Mouse (Mus musculus) hindbrain, embryonic 13.5 days (tissue): ENCODE measurements around the gene Hnrnpll. TPM values are rescaled to one million over a fixed set of nuclear protein-coding genes. Genes with fewer than 3 reads are reported as not detected.

ENCODE experiments used
- ATAC-seq: fragments of 200-750 bp; cut with Nextera tagmentation; 2 replicates; pipeline ENCODE4 v1.8.0; 2017; ENCODE audit warnings: moderate TSS enrichment; ENCODE audit not compliant: low FRiP score
- H3K27ac ChIP-seq: fragments of 300-500 bp; sonication (generic); 2 replicates; pipeline ENCODE4 v1.5.1; 2015; ENCODE audit warnings: inconsistent platforms, mild to moderate bottlenecking, moderate library complexity
- H3K27me3 ChIP-seq: fragments of 300-500 bp; sonication (generic); 2 replicates; pipeline ENCODE4 v1.6.1; 2015; ENCODE audit warnings: mild to moderate bottlenecking, inconsistent platforms
- H3K36me3 ChIP-seq: fragments of 300-500 bp; sonication (generic); 2 replicates; pipeline ENCODE4 v1.6.1; 2015; ENCODE audit warnings: mild to moderate bottlenecking, inconsistent platforms
- H3K4me1 ChIP-seq: fragments of 300-500 bp; sonication (generic); replicated peaks from 2 replicates; pipeline ENCODE4 v1.6.1; 2015; ENCODE audit warnings: inconsistent platforms
- H3K4me2 ChIP-seq: fragments of 300-500 bp; sonication (generic); 2 replicates; pipeline ENCODE4 v1.6.1; 2015; ENCODE audit warnings: inconsistent platforms, mild to moderate bottlenecking, moderate library complexity
- H3K4me3 ChIP-seq: fragments of 300-500 bp; sonication (generic); 2 replicates; pipeline ENCODE4 v1.5.1; 2015; ENCODE audit warnings: mild to moderate bottlenecking, inconsistent platforms
- H3K9ac ChIP-seq: fragments of 300-500 bp; sonication (generic); 2 replicates; pipeline ENCODE4 v1.6.1; 2015; ENCODE audit warnings: mild to moderate bottlenecking, inconsistent platforms
- H3K9me3 ChIP-seq: fragments of 300-500 bp; sonication (generic); 2 replicates; pipeline ENCODE4 v1.6.1; 2016; ENCODE audit warnings: inconsistent platforms
- WGBS: fragments of 180-500 bp; shearing (Covaris S2); methylation state at CpG from one replicate; pipeline ENCODE4 v1.1.7; 2015; 5-methylcytosine and 5-hydroxymethylcytosine counted together
- polyA plus RNA-seq: library from polyadenylated mRNA; unstranded; fragments of >200 nt; fragmentation: Nextera tagmentation; extraction: Ambion mirVana; gene quantifications from 2 replicates; pipeline ENCODE4 v1.2.1, GENCODE M21; 2015

The Hnrnpll gene
- polyA plus RNA-seq, 1 experiment from 2014 or later, result 64.1 TPM

DNA sequence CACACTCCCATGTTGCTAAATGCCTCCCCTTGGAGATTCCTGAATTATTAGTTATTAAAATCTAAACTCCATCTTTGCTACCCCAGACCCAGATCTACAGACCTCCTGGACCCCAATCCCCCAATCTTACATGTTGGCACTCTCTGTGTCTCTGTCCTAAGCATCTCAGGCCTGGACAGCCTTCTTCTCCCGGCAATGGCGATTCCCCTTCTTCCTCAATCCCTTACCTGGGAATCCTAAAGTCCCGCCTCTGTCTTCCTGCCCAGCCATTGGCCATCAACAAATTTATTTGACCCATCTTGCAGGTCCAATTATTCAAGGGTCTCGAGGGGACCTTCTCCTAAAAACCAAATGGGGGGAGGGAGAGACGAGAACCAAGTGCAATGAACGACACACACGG is 77.7 kb downstream of the Hnrnpll start:
- 90% methylated on average over 7 of the region's 7 CpGs for WGBS
- no peaks in the 10 kb centered on the region; the same call in 1 of the 2 replicates for H3K9me3 ChIP-seq
- H3K4me1 ChIP-seq, result 0 out of 2 replicates have a peak, but pooled peaks cover 7% of the 10 kb centered on the region
- H3K4me3 ChIP-seq, result no peak overlapping the region
- no peak overlapping the region for H3K4me2 ChIP-seq
- H3K36me3 ChIP-seq, result no peaks in the 10 kb centered on the region
- H3K27ac ChIP-seq, result no peak overlapping the region
- ATAC-seq, result no peak
- no peak overlapping the region for H3K9ac ChIP-seq
- no peaks in the 10 kb centered on the region for H3K27me3 ChIP-seq

DNA sequence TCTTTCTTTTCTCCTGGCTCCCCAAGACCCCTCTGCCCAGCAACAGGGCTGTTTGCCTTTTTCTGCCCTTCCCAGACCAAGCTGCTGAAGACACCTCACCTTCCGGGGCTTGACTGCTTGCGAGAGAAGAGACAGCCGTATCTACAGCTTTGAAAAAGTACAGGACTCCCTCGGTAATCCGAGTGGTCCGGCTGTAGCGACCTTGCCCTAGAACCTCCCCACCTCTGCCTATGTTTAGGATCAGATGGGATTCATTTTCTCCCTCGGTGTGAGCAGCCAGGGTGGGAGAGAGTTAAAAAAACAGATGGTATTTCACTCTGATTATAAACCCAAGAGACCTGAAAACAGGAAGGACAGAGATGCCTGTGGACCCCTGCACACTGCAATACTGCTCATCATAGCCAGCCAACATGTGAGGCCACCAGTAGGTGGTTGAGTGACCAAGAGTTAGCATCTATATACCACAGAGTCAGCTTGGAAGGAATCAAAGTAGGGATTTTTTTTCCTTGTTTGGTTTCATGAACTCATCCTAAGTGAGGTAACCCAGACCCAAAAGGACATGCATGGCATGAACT is 79.1 kb downstream of the Hnrnpll start:
- H3K9me3 ChIP-seq, result no peaks in the 10 kb centered on the region; the same call in 1 of the 2 replicates
- no peaks in the 10 kb centered on the region for H3K27me3 ChIP-seq
- H3K4me2 ChIP-seq, result no peak overlapping the region
- H3K36me3 ChIP-seq, result no peaks in the 10 kb centered on the region
- 65% methylated on average over 8 of the region's 8 CpGs for WGBS
- no peak overlapping the region for H3K27ac ChIP-seq
- 0 out of 2 replicates have a peak, but pooled peaks cover 7% of the 10 kb centered on the region for H3K4me1 ChIP-seq
- H3K4me3 ChIP-seq, result no peak overlapping the region
- ATAC-seq, result no peak
- H3K9ac ChIP-seq, result no peak overlapping the region

DNA sequence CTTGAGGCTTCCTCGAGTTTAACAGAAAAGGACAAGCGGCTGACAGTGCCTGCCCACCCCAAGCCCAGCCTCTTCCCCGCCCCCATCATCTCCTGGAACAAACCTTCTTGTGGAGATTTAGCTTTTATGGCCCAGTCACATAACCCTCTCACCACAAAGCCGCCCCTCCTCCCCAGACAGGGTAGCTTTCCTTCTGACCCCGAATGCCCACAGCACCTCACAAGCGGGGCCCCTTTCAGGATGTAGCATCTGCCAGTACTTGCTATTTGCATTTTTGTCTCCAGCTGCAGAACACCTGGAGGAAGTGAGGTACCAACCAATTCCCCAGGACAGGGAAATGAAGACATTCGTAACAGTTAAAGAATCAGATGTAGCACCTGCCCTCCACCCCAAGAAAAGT is 79.6 kb downstream of the Hnrnpll start:
- Histone ChIP-seq H3K27me3 (no peaks in the 10 kb centered on the region), H3K9me3 (no peaks in the 10 kb centered on the region; the same call in 1 of the 2 replicates), H3K4me3 (no peak overlapping the region), H3K4me2 (no peak overlapping the region), H3K27ac (no peak overlapping the region), H3K9ac (0 out of 2 replicates have a peak overlapping the region, but pooled peaks have one; percentile 29), H3K4me1 (0 out of 2 replicates have a peak, but pooled peaks cover 7% of the 10 kb centered on the region), H3K36me3 (no peaks in the 10 kb centered on the region)
- ATAC-seq, result peak; percentile 17; the same call in 1 of the 2 replicates
- 19% methylated on average over 7 of the region's 7 CpGs for WGBS

DNA sequence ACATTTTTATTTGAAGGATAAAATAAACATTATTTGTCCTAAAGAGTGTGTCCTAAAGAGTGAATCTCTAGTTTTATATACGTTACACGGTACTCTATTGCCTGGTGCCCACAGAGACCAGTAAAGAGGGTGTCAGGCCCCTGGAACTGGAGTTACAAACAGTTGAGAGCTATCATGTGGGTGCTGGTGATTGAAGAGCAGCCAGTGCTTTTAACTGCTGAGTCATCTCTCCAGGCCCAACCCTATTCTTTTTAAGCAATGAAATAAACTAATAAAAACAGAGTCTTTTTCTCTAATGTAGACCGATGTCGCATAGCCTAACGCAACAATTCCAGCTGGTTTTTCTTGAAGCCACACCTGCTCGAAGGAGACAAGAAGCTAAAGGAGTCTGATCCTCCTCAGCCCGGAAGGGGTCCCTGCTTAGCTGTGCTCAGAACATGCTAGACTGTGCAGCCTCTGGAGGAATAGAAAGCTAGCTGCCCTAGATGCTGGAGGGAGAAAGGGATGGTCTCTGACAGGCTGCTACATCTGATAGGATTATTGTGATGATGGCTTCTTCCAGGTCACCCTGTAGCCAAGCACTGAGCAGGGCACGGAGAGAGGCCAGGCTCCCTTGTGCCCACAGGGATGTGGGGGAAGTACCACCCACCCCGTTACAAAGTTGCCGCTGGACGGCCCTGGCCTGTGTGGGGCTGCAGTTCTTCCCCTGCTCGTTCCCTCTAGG is 80.2 kb downstream of the Hnrnpll start:
- H3K4me3 ChIP-seq, result no peak overlapping the region
- 67% methylated on average over 12 of the region's 12 CpGs for WGBS
- no peaks in the 10 kb centered on the region for H3K36me3 ChIP-seq
- 0 out of 2 replicates have a peak overlapping the region, but pooled peaks have one; percentile 29 for H3K9ac ChIP-seq
- 0 out of 2 replicates have a peak, but pooled peaks have one; percentile 13 for ATAC-seq
- H3K27ac ChIP-seq, result no peak overlapping the region
- H3K9me3 ChIP-seq, result no peaks in the 10 kb centered on the region; the same call in 1 of the 2 replicates
- no peak overlapping the region for H3K4me2 ChIP-seq
- peaks cover 9% of the 10 kb centered on the region; the same call in 1 of the 2 replicates for H3K4me1 ChIP-seq
- no peaks in the 10 kb centered on the region for H3K27me3 ChIP-seq

DNA sequence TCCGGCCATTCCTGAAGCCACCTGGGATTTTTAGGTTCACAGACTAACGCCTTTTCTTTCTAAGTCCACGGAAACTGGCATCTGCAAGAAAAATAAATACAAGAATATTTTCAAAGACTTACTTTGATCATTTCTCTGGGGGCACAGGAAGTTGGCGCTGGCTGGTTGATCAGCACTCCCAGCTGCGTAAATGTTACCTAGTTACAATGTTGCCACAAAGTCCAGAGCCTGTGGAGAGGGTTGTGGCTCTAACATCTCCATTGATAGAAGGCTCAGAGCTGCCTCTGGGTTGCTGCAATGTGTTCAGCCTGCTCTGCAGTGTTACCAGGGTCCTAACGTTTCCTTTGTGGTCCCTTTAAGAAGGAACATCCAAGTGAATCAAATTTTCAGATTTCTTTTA is 80.8 kb downstream of the Hnrnpll start:
- Histone ChIP-seq H3K4me3 (no peak overlapping the region), H3K36me3 (no peaks in the 10 kb centered on the region), H3K9ac (no peak overlapping the region), H3K9me3 (no peaks in the 10 kb centered on the region; the same call in 1 of the 2 replicates), H3K27ac (no peak overlapping the region), H3K4me2 (no peak overlapping the region), H3K27me3 (no peaks in the 10 kb centered on the region), H3K4me1 (peaks cover 15% of the 10 kb centered on the region)
- WGBS, result 68% methylated on average over 6 of the region's 6 CpGs
- no peak for ATAC-seq

DNA sequence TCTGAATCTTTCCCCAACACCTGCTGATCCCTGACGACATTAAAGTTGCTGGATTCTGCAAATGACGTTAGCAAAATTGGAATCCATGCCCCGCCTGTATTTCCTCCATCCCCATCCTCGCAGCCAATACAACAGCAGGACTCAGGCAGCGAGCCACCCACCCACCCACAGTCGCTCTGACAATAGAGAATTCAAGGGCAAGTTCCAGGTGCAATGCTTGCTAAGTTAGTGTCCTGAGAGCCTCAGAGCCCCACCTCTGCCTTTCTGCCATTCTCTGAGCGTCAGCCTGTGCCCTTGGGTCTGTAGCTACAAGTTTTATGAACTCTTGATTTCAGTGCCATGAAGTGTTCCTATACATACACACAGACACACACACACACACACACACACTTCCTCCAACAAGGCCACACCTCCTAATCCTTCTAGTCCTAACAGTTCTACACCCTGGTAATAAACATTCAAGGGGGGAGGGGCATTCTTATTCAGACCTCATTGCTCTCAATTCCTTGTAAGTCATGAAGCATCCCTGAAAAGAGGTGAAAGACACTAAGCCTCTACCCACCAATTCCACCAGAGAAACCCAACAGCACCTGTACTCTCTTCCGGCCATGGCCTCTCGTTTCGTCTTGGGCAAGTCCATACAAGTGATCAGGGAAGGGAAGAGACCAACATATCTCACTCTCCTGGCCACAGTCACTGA is 81.6 kb downstream of the Hnrnpll start:
- 86% methylated on average over 10 of the region's 10 CpGs for WGBS
- H3K27ac ChIP-seq, result no peak overlapping the region
- no peak overlapping the region for H3K4me3 ChIP-seq
- H3K4me2 ChIP-seq, result no peak overlapping the region
- no peak for ATAC-seq
- no peaks in the 10 kb centered on the region; the same call in 1 of the 2 replicates for H3K9me3 ChIP-seq
- H3K27me3 ChIP-seq, result no peaks in the 10 kb centered on the region
- H3K9ac ChIP-seq, result no peak overlapping the region
- H3K36me3 ChIP-seq, result no peaks in the 10 kb centered on the region
- H3K4me1 ChIP-seq, result peaks cover 21% of the 10 kb centered on the region

Other genes with a start within 250 kb of the Hnrnpll start
- 34.2 and 35.4 TPM in 2 replicates for gene Atl2, start 166.2 kb downstream of the Hnrnpll start, polyA plus RNA-seq
- gene Galm, start 65.1 kb upstream of the Hnrnpll start, polyA plus RNA-seq, result 2.0 and 2.4 TPM in 2 replicates
- gene Srsf7, start 145.0 kb upstream of the Hnrnpll start, polyA plus RNA-seq, result 480 and 495 TPM in 2 replicates
- 0.17 and 0.18 TPM in 2 replicates for gene Ttc39d, start 145.1 kb upstream of the Hnrnpll start, polyA plus RNA-seq
- 21.0 and 22.9 TPM in 2 replicates for gene Gemin6, start 162.1 kb upstream of the Hnrnpll start, polyA plus RNA-seq
- 53.2 and 55.3 TPM in 2 replicates for gene Morn2, start 227.9 kb upstream of the Hnrnpll start, polyA plus RNA-seq
- gene Dhx57, start 228.1 kb upstream of the Hnrnpll start, polyA plus RNA-seq, result 44.4 and 45.3 TPM in 2 replicates
- gene Arhgef33, start 245.1 kb upstream of the Hnrnpll start, polyA plus RNA-seq, result 1.2 and 1.5 TPM in 2 replicates